Mouse (Mus musculus): Measurements from ENCODE around the gene Tbc1d20.
A peak's percentile ranks its signal among the peaks of the same experiment; 100 is the strongest.

Gene Tbc1d20

DNA sequence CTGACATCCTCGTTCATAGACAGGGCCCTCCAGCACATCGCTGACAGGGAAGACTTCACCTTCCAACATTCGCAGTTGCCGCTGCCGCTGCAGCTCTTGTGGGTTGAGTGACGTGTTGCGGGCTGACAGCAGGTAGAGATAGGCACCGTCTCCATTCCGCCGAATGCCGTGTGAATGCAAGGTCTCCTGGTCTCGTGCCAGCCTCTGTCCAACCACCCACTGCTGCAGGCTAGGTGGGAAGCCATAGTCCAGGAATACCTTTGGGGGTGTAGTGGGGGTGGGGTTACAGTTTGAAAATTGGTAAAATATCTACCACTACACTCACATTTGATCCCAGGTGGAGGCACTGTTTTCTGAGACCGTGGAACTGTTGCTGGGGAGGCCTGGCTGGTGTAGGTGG lies 32.5 kb downstream of the Tbc1d20 start:
- DNase-seq (ENCODE audit: low read depth in 1 of 2, low spot score in 2 of 2) = no peak

DNA sequence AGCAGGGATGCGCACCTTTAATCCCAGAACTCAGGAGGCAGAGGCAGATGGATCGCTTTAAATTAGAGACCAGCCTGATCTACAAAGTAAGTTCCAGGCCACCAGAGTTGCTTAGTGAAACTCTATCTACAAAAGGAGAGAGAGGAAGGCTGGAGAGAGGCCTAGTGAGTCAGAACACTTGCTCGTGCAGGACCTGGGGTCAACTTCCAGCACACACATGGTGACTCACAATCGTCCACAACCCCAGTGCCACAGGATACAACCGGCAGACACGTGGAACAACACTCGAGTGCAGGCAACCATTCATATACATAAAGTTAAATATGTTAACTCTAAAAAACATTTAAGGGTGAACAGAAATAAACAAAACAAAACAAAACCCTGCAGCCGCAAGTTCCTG lies 33.0 kb downstream of the Tbc1d20 start:
- DNase-seq (ENCODE audit: low read depth in 1 of 2, low spot score in 2 of 2) = no peak

DNA sequence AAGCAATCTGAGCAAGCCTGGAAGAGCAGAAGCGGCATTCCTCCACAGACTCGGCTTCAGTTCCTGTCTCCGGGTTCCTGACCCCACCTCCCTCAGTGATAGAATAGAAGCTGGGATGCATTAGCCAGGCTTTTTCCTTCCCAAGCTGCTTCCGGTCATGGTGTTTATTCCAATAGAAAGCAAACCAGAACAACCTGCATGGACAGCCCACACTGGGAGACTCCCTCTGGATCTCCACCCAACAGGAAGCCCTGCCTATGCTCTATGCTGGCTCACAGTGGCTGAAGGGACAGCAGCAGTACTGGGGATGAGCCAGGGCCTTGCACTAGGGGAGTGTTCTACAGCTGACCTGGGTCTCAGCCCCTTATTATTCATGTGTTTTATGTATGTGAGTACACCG lies 34.4 kb downstream of the Tbc1d20 start:
- DNase-seq (ENCODE audit: low read depth in 1 of 2, low spot score in 2 of 2) = no peak

DNA sequence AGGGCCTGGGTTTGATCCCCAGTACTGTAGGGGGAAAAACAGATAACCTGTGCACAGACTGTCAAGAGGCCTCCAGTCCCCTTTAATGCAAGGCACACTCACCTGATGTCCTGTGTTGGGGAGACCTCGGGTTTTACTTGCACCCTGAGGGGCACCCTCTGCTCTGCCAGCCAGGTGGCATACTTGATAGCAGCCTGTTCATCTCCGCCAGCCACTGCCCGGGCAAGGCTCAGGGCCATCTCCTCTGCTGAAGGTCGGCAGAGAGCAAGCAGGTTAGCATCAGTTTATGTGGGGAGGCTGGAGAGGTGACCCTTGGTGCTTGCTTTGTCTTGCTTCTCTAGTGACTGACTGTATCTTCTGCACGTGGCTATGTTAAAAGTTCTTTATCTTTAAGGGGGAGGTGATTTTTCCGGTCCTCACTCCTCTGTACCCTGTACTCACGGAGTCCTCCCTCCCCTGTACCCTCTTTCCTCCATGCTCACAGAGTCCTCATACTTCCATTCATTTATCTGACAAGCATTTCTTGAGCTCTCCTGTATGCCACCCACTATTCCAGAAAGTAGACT lies 37.3 kb downstream of the Tbc1d20 start:
- DNase-seq (ENCODE audit: low read depth in 1 of 2, low spot score in 2 of 2) = no peak

DNA sequence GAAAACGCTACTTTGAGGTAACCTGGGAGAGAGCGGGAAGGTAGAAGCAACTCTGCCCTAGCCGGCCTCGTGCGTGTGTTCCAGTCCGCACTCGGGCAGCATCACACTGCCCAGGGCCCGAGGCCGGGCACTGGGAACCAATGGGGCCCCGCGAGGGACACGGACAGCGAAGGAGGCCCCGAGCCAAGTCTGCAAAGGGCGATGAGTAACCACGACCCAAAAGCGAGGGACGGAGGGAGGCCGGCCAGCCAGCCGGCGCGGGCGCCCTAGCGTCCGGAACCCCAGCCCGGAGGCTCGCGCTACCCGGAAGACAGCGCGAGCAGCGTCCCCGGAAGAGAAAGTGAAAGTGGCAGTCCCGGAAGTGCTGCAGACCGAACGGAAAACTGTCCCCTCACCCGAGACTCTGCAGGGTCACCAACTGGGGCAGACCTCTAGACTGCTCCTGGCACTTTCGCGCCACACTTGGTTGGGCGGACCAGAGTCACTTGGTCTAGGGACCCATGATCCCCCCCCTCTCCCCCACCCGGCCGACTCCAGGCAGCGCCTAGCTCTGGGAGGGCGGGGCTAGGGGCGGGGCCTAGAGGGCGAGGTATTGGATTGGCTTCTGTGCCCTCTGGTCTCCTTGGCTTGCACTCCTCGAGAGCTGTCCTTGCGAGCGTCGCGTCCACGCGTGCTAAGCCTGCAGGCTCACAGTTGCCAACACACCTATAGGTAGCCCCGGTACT lies 38.6 kb downstream of the Tbc1d20 start, which contains the start of gene Rbck1:
Rbck1 (minus strand) TSS at position 553 of the 725 bp plus-strand sequence.
- DNase-seq (ENCODE audit: low read depth in 1 of 2, low spot score in 2 of 2) = peak; percentile 67 to 83

DNA sequence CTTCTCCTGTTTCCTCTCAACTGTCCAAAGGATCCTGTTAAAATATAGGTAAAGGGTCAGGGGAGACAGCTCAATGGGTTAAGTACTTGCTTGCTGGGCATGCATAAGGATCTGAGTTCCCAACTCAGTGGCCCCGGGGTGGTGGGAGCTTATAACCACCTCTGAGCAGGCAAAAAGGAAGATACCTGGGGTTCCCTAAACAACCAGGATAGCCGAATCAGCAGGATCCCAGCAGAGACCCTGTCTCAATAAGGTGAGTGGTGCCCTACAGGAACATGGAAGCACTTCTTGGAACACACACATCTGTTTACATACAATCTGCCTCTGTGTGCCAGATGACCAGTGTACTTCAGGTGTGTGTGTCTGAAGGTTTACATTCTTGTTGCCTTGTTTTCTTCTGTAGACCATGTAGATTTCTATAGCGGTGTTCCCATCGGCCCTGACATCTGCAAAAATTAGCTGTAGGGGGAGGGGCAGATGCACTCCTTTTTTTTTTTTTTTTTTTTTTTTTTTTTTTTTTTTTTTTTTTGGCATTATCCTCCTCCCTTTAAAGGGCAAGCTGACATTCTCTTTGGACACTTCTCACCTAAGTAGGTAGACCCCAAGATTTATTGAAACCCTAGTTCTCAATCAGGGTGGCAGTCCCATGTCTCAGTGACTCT lies 39.8 kb downstream of the Tbc1d20 start:
- DNase-seq (ENCODE audit: low read depth in 1 of 2, low spot score in 2 of 2) = no peak

DNA sequence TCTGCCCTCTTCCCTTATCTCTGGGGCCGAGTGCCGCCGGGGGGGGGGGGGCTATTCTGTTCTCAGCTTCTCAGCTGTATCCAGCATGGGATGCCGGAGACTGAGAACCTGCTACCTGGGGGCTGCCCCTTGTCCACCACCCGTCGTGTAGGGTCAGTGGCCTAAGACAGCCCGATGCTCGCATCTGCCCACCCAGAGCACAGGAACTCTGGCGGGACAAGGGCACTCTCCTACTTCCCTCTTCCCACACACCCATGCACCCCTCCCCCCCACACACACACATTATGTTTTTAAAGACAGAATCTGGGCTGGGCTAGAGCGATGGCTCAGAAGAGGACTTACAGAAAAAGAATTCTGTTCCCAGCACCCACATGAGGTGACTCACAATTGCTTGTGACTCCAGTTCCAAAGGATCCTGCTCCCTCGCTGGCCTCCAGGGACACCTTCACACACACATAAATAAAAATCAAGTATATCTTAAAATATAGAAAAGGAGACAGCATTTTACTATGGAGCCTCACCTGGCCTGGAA lies 41.7 kb downstream of the Tbc1d20 start:
- no peak for DNase-seq (ENCODE audit: low read depth in 1 of 2, low spot score in 2 of 2)

DNA sequence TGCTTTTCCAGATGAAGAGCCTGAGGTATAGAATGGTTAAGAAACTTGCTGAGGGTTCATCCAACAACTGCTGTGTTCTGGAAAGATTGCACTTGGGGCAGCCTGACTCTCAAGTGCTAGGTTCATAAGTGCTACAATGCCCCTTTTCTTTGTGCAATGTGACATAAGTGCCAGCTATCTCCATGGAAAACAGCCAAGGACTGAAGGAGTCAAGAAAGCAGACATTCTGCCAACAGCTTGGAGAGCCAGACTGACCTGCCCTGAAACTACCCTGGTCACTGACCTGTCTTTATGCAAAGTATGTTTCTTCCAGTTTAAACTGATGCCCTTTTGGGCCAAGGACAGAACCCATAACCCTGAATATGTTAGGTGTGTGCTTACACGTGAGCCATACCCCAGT lies 43.2 kb downstream of the Tbc1d20 start:
- no peak for DNase-seq (ENCODE audit: low read depth in 1 of 2, low spot score in 2 of 2)

DNA sequence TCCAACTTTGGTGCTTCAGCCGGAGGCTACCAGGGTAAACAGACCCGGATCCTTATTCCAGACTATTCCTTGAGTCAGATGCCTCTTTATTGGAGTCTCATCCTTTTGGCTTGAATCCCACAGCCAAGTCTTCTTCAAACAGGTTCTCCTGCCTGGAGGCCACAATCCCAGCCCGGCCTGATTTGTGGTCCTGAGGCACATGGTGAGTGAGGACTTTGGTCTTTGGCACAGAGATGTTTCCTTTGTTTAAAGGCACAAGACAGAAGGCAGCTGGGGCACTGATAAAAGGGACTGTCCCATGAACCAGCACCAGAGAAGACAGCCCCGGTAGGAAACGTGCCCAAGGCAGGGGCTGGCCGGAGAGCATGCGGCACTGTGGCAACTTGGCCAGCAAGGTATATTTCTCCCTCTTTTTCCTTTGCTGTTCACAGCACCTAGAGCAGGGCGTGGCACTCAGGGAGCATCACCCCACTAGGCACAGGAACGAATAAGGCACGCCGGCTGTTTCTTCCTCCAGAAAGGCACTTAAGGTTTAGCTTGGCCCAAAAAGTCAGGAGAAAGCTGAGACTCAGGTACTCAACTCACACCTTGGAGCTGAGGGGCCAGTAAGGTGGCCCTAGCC lies 44.1 kb downstream of the Tbc1d20 start:
- no peak for DNase-seq (ENCODE audit: low read depth in 1 of 2, low spot score in 2 of 2)

DNA sequence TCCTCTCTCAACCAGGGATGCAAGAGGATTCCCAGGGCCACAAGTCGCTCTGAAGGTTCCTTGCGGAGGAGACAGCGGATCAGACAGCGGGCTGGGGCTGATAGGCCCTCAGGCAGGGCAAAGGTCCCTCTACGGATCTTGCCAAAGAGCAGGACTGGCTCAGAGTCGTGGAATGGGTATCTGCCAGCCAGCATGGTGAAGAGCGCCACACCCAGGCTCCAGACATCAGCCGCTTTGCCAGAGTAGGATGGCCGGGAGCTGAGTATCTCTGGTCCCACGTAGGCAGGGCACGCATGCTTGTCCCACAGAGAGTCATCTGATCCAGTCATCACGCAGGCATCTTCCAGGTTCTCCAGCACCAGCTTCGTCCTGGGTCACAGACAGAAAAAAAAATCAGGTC lies 44.7 kb downstream of the Tbc1d20 start:
- DNase-seq (ENCODE audit: low read depth in 1 of 2, low spot score in 2 of 2) = no peak

DNA sequence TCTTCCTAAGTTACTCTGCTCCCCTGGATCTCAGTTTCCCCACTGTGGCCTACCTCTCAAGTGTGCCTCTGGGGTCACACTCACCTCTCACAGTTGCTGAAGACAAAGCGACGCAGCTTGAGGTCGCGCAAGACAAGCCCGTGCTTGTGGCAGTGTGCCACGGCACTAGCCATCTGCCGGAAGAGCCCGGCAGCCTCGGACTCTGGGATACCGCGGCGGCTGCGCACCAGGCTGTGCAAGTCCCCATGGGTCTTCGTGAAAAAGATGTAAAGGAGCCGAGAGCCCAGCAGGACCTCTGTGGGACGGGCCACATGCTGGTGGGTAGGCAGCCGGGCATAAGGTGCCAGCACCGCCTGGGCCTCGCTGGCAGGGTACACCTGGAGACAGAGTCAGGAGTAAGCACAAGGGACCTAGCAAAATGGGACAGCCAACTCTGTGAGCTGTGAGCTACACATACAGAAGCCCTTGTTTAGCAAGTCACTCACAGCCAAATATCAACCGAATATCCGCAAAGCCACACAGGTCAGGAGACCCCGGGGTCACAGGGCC lies 46.1 kb downstream of the Tbc1d20 start:
- DNase-seq (ENCODE audit: low read depth in 1 of 2, low spot score in 2 of 2) = no peak

DNA sequence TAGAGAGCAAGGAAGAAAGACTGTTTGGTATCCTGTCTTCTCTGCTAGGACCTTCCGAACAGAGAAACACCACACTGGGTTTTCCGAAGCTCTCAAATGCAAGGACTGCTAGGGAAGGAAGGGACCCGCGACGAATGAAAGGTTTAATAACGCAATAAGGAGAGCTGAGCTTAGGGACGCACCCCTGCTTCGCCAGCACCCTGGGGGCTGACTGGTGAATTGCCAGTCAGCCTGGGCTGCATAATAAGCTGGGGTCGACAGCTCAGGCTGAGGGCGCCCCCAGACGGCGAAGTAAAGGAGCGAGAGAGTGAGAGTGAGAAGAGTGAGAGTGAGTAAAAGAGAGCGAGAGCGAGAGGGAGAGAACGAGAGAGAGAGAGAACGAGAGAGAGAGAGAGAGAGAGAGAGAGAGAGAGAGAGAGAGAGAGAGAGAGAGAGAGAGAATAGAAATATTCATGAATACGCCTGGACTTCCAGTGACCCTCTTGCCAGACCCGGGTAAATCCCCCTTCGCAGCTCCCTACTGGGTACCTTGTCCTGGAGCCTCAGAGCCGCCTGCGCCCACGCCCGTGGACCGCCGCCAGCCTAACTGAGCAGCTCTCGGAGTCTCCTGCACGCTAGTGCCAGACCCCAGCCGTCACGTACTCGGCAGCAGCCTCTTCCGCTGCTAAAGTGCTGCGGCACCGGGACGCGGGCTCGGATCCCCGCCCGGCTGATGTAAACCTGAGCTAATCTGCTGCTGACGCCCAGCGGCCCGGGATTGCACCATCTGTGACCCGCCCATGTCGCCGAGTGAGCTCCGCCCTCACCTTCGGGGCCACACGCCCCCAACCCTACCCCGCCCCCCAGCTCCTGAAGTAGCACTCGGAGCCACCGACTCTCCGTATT lies 49.9 kb downstream of the Tbc1d20 start, which contains the start of gene Trib3:
Trib3 (minus strand) TSS at position 704 of the 885 bp plus-strand sequence.
- peak; percentile 46 to 48 for DNase-seq (ENCODE audit: low read depth in 1 of 2, low spot score in 2 of 2)

DNA sequence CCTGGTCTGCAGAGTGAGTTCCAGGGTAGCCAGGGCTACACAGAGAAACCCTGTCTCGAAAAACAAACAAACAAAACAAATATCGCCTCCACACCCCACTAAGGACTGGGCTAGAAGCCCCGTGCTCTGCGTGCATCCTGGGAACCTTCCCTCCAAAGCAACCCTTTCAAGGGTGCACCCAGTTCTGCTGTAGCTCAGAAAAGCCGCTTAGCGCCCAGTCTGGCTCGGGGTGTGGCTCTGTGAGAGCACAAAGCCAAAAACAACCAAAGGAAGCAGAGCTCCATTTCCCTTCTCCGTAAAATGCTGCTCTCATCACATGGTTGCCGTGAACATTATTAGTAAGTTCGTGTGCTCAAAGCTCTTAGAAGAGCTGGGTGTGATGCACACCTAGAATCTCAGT lies 50.7 kb downstream of the Tbc1d20 start:
- DNase-seq (ENCODE audit: low read depth in 1 of 2, low spot score in 2 of 2) = no peak

DNA sequence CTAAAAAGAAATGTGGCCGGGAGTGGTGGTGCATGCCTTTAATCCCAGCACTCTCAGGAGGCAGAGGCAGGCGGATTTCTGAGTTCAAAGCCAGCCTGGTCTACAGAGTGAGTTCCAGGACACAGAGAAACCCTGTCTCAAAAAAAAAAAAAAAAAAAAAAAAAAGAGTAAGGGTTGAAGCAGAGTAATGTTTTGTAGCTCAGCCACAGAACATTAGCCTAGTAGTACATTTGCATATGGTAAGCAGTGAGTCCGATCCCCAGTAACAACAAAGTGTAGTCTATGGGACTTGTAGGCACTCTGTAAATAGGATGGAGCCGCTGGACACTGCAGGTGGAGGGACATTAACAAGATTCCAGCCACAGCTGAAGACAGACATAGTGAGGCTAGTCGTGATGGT lies 51.3 kb downstream of the Tbc1d20 start:
- no peak for DNase-seq (ENCODE audit: low read depth in 1 of 2, low spot score in 2 of 2)

DNA sequence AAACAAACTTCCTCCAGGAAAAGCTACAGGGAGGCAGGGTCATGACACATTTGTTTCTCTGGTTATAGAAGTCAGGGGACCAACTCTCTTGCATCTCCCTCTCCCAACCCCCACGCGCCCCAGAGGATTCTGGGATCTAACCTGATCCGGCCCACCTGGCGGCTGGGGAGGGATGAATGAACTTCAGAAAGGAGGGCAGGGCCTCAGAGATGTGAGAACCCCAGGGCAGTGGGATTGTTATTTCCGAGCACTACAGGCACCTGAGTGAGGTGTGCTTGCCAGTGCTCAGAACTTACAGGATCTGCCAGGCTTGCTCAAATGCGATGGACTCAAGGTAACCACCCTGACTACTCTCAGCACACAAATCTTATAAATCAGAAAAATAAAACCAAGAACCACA lies 51.8 kb downstream of the Tbc1d20 start:
- DNase-seq (ENCODE audit: low read depth in 1 of 2, low spot score in 2 of 2) = no peak

DNA sequence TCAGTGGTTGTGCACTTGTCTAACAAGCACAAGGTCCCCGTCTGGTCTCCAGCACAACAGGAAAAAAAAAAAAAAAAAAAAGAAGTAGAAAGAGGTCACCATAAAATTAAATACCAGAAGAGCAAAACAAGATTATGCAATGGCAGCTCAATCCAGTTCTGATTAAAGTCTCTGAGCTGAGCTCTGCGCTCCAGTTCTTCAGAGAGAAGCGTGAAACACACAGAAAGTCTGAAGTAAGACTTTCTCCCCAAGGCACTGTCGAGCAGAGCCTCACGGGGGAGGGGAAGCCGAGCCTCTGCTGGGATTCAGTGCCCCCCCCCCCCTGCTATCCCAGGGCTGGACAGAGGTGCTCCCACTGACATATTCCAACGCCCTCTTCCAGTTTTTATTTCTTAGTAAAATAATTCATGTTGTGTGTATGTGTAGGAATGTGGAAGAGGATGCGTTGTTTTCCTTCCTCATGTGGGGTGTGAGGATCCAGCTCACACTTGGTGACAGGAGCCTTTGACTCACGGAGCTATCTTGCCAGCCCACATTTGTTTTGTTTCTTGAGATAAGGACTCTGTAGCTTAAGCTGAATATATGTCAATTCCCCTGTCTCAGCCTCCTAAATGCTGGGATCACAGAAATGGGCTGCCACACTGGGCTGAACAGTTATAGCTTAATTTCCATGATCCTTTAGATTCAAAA lies 53.3 kb downstream of the Tbc1d20 start:
- no peak for DNase-seq (ENCODE audit: low read depth in 1 of 2, low spot score in 2 of 2)

DNA sequence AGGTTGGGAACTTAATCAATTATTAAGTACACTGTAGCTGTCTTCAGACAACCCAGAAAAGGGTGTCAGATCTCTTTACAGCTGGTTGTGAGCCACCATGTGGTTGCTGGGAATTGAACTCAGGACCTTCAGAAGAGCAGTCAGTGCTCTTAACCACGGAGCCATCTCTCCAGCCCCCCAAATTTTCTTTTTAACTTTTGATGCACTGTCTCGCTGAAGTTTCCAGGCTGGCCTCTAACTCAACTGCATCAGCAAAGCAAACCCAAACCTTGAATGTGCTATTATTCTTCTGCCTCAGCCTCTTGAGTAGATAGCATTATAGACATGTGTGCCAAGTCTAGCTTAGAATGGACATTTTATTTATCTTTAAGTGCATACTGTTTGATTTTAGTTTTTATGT lies 54.1 kb downstream of the Tbc1d20 start:
- no peak for DNase-seq (ENCODE audit: low read depth in 1 of 2, low spot score in 2 of 2)

DNA sequence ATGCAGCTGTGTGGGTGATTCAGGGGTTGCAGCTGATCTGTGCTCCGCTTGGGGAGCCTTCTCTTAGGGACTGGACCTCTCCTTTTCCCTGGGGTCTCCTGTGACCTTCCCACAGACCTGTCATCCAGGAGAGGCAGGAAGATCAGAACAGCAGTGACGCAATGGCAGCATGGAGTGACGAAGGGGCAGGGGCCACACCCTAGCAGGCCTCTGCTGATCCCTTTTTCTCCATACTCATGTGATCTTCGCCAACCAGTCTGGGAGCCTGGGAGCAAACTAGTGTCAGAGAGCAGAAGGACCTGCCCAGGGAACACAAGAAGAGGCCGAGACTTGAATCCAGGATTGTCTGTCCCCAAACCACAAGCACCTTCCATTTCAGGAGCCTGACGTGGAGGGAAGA lies 55.6 kb downstream of the Tbc1d20 start:
- DNase-seq (ENCODE audit: low read depth in 1 of 2, low spot score in 2 of 2) = no peak

DNA sequence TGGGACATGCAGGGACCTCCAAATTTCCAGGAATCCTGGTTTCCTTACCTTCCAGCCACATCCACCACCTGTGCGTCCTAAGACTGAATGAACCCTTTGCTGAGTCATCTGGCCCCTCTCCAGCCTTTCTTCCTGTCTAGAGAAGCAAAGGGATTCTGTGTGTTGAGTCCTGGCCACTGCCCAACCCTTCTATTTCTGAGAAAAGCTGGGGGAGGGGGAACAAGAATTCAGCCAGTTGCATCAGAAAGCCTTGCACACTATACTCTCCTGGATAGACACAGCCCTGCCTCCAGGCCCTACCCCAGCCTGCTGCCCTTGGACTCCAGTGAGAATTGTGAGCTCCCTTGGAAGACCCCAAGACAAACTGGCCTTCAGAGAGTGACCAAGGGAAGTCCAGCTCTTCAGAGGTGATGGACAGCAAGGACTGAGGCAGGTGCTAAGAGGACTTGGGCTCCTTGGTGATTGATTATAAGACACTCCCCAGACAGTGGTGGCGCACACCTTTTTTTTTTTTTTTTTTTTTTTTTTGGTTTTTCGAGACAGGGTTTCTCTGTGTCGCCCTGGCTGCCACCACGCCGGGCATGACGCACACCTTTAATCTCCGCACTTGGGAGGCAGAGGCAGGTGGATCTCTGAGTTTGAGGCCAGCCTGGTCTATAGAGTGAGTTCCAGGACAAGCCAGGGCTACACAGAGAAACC lies 56.4 kb downstream of the Tbc1d20 start:
- no peak for DNase-seq (ENCODE audit: low read depth in 1 of 2, low spot score in 2 of 2)
